Mouse (Mus musculus) liver, postnatal 0 days (tissue): ENCODE measurements around the gene Tpgs1. TPM values are rescaled to one million over a fixed set of nuclear protein-coding genes. Genes with fewer than 3 reads are reported as not detected.
A peak's percentile ranks its signal among the peaks of the same experiment; 100 is the strongest.
"Not testable (repeated sequence)": the region's sequence is repeated elsewhere in the genome, so short reads cannot be mapped to it uniquely, and the experiment has no call there.

ENCODE experiments used
- ATAC-seq: fragments of 200-750 bp; cut with Nextera tagmentation; 2 replicates; pipeline ENCODE4 v1.8.0; 2017; ENCODE audit warnings: mild to moderate bottlenecking, moderate library complexity
- DNase-seq: peaks from one replicate; pipeline ENCODE4 v3.0.0-alpha.2; 2016
- H3K27ac ChIP-seq: fragments of 300-500 bp; sonication (generic); 2 replicates; pipeline ENCODE4 v1.5.1; 2014; ENCODE audit warnings: antibody characterized with exemption, moderate library complexity, mild to moderate bottlenecking, low read depth
- H3K27me3 ChIP-seq: fragments of 300-500 bp; sonication (generic); 2 replicates; pipeline ENCODE4 v1.6.1; 2014; ENCODE audit warnings: low read length, control low read depth, mixed read lengths; ENCODE audit not compliant: insufficient read depth
- H3K36me3 ChIP-seq: fragments of 300-500 bp; sonication (generic); replicated peaks from 2 replicates; pipeline ENCODE4 v1.6.1; 2014; ENCODE audit warnings: mild to moderate bottlenecking, control low read depth, low read length, moderate library complexity, mixed read lengths; ENCODE audit not compliant: insufficient read depth
- H3K4me1 ChIP-seq: fragments of 300-500 bp; sonication (generic); 2 replicates; pipeline ENCODE4 v1.6.1; 2014; ENCODE audit warnings: antibody characterized with exemption, mild to moderate bottlenecking, control low read depth; ENCODE audit not compliant: insufficient read depth
- H3K4me2 ChIP-seq: fragments of 300-500 bp; sonication (generic); 2 replicates; pipeline ENCODE4 v1.6.1; 2014; ENCODE audit warnings: low read depth, mild to moderate bottlenecking, low read length, moderate library complexity, mixed read lengths
- H3K4me3 ChIP-seq: fragments of 300-500 bp; sonication (generic); 2 replicates; pipeline ENCODE4 v1.5.1; 2014; ENCODE audit warnings: low read depth, low read length
- H3K9ac ChIP-seq: fragments of 300-500 bp; sonication (generic); replicated peaks from 2 replicates; pipeline ENCODE4 v1.6.1; 2014; ENCODE audit warnings: mild to moderate bottlenecking, moderate library complexity
- H3K9me3 ChIP-seq: fragments of 300-500 bp; sonication (generic); 2 replicates; pipeline ENCODE4 v1.6.1; 2016; ENCODE audit warnings: mild to moderate bottlenecking, control low read depth, low read length, mixed read lengths
- CTCF ChIP-seq: sonication (generic); IDR thresholded peaks from 2 replicates; pipeline ENCODE4 v1.5.1; 2016; ENCODE audit warnings: antibody characterized with exemption, low read depth
- EP300 ChIP-seq: IDR thresholded peaks from 2 replicates; pipeline ENCODE4 v1.6.1; 2016; ENCODE audit warnings: antibody characterized with exemption, low read depth, mild to moderate bottlenecking
- WGBS: fragments of 180-500 bp; shearing (Covaris S2); extraction: QIAGEN DNeasy Blood & Tissue Kit; methylation state at CpG from one replicate; pipeline ENCODE4 v1.1.7; 2014; ENCODE audit not compliant: insufficient replicate concordance; 5-methylcytosine and 5-hydroxymethylcytosine counted together
- polyA plus RNA-seq: library from polyadenylated mRNA; unstranded; fragments of >200 nt; fragmentation: Nextera tagmentation; extraction: Ambion mirVana; gene quantifications from 2 replicates; pipeline ENCODE4 v1.2.1, GENCODE M21; 2015

Gene Tpgs1
- polyA plus RNA-seq, 1 experiment from 2014 or later = 24.9 TPM

- Histone ChIP-seq H3K4me1 (peaks cover 31% of the 10 kb centered on the region), H3K36me3 (no peaks in the 10 kb centered on the region), H3K27ac (peak overlapping the region; percentile 52), H3K4me3 (no peak overlapping the region), H3K27me3 (no peaks in the 10 kb centered on the region), H3K4me2 (0 out of 2 replicates have a peak overlapping the region, but pooled peaks have one; percentile 14), H3K9ac (no peak overlapping the region), H3K9me3 (no peaks in the 10 kb centered on the region)
- no peak for TF ChIP-seq EP300
- TF ChIP-seq CTCF = no peak
- ATAC-seq = no peak
- 41% methylated on average over 7 of the region's 7 CpGs for WGBS
- no peak for DNase-seq
Observed at GRCm38 (mm10) chr10:79700676-79701075, 31.5 kb downstream of the Tpgs1 start.

- TF ChIP-seq CTCF (no peak), EP300 (no peak)
- H3K4me3 ChIP-seq = no peak overlapping the region
- ATAC-seq = peak; percentile 15
- no peaks in the 10 kb centered on the region for H3K9me3 ChIP-seq
- DNase-seq = peak; percentile 60
- H3K36me3 ChIP-seq = peaks cover 6% of the 10 kb centered on the region; the same call in 1 of the 2 replicates
- no peak overlapping the region for H3K4me2 ChIP-seq
- H3K9ac ChIP-seq = no peak overlapping the region
- WGBS = 55% methylated on average over 10 of the region's 10 CpGs
- no peaks in the 10 kb centered on the region for H3K27me3 ChIP-seq
- H3K4me1 ChIP-seq = peaks cover 31% of the 10 kb centered on the region
- peak overlapping the region; percentile 52 for H3K27ac ChIP-seq
Observed at GRCm38 (mm10) chr10:79701443-79702129, 32.4 kb downstream of the Tpgs1 start.

GRCm38 (mm10) chr10:79702970-79703369, 33.8 kb downstream of the Tpgs1 start:
- H3K4me3 ChIP-seq, H3K4me2 ChIP-seq, H3K27ac ChIP-seq, H3K27me3 ChIP-seq, DNase-seq, H3K9ac ChIP-seq, ATAC-seq, H3K9me3 ChIP-seq: not testable (repeated sequence)
- Histone ChIP-seq H3K4me1 (peaks cover 41% of the 10 kb centered on the region), H3K36me3 (peaks cover 19% of the 10 kb centered on the region)
- WGBS = 80% methylated on average over 3 of the region's 4 CpGs

- no peak overlapping the region for H3K27ac ChIP-seq
- peaks cover 42% of the 10 kb centered on the region for H3K4me1 ChIP-seq
- H3K9ac ChIP-seq = no peak overlapping the region
Observed at GRCm38 (mm10) chr10:79703541-79703940, 34.4 kb downstream of the Tpgs1 start.

GRCm38 (mm10) chr10:79704065-79704969, 35.1 kb downstream of the Tpgs1 start, which contains the start of gene Bsg:
Bsg (plus strand) TSS chr10:79704491.
- H3K27me3 ChIP-seq = no peaks in the 10 kb centered on the region
- H3K9ac ChIP-seq = peak within 1 kb of the TSS; percentile 87
- peak within 1 kb of the TSS; percentile 85 for H3K4me3 ChIP-seq
- H3K27ac ChIP-seq = peak within 1 kb of the TSS; percentile 79
- H3K4me1 ChIP-seq = peaks cover 48% of the 10 kb centered on the region
- ATAC-seq (peak; percentile 92), DNase-seq (peak; percentile 99)
- H3K9me3 ChIP-seq = no peaks in the 10 kb centered on the region
- H3K36me3 ChIP-seq = peaks cover 32% of the 10 kb centered on the region
- WGBS = under 1% methylated on average over 63 of the region's 65 CpGs
- TF ChIP-seq EP300 = no peak
- peak; percentile 65 for TF ChIP-seq CTCF
- H3K4me2 ChIP-seq = peak within 1 kb of the TSS; percentile 77

More at GRCm38 (mm10) chr10:79703541-79703940, 34.4 kb downstream of the Tpgs1 start:
- no peaks in the 10 kb centered on the region for H3K9me3 ChIP-seq
- peak overlapping the region; percentile 85; the same call in 1 of the 2 replicates for H3K4me3 ChIP-seq
- peak overlapping the region; percentile 77; the same call in 1 of the 2 replicates for H3K4me2 ChIP-seq
- no peaks in the 10 kb centered on the region for H3K27me3 ChIP-seq
- no peak for ATAC-seq
- peaks cover 25% of the 10 kb centered on the region for H3K36me3 ChIP-seq
- 80% methylated on average over 10 of the region's 10 CpGs for WGBS
- DNase-seq = no peak
- TF ChIP-seq EP300 (no peak), CTCF (no peak)

- no peak for DNase-seq
- peaks cover 39% of the 10 kb centered on the region for H3K36me3 ChIP-seq
- H3K4me3 ChIP-seq = peak overlapping the region; percentile 85
- no peaks in the 10 kb centered on the region for H3K27me3 ChIP-seq
- H3K4me2 ChIP-seq = peak overlapping the region; percentile 77
- H3K9me3 ChIP-seq = no peaks in the 10 kb centered on the region
- no peak for TF ChIP-seq CTCF
- no peak for TF ChIP-seq EP300
- peak overlapping the region; percentile 87 for H3K9ac ChIP-seq
- H3K4me1 ChIP-seq = peaks cover 48% of the 10 kb centered on the region
- ATAC-seq = no peak
- H3K27ac ChIP-seq = peak overlapping the region; percentile 79
- 1% methylated on average over 10 of the region's 10 CpGs for WGBS
Observed at GRCm38 (mm10) chr10:79704970-79705360, 35.8 kb downstream of the Tpgs1 start.
